Mouse (Mus musculus): ENCODE measurements around the gene Vps8. TPM values are rescaled to one million over a fixed set of nuclear protein-coding genes. Genes with fewer than 3 reads are reported as not detected.

Gene Vps8
- total and polyA plus RNA-seq, 3 experiments = 26.2 to 50.1 (median 30.3) TPM

GRCm38 (mm10) chr16:21519785-21520184 lies 96.9 kb downstream of the Vps8 start:
- Histone ChIP-seq H3K27me3 (ENCODE audit: insufficient read depth, low read length) (no peaks in the 10 kb centered on the region), H3K4me3 (ENCODE audit: low read depth, low read length) (no peak overlapping the region), H3K4me1 (ENCODE audit: insufficient read depth, low read depth, low read length) (no peaks in the 10 kb centered on the region), H3K9me3 (replicated peaks) (no peaks in the 10 kb centered on the region), H3K36me3 (replicated peaks) (peaks cover 33% of the 10 kb centered on the region)
- TF ChIP-seq GATA1 (IDR thresholded peaks at IDR 0.05; ENCODE audit: borderline replicate concordance, low read length) (no peak), GATA2 (IDR thresholded peaks at IDR 0.05; ENCODE audit: borderline replicate concordance, low read depth, low read length) (no peak), POLR2AphosphoS5 (IDR thresholded peaks at IDR 0.05; ENCODE audit: insufficient replicate concordance, low read depth, low read length) (no peak), TAL1 (conservative IDR thresholded peaks at IDR 0.05; ENCODE audit: low read depth, low read length) (no peak), CTCF (IDR thresholded peaks at IDR 0.05; ENCODE audit: low read depth, low read length) (no peak)
- no peak for DNase-seq (ENCODE audit: low spot score)
- ATAC-seq (ENCODE audit: extremely low read depth, insufficient number of reproducible peaks, low FRiP score, poor library complexity, severe bottlenecking) = no peak

- no peak for TF ChIP-seq GATA2 (IDR thresholded peaks at IDR 0.05; ENCODE audit: borderline replicate concordance, low read depth, low read length)
- TF ChIP-seq POLR2AphosphoS5 (IDR thresholded peaks at IDR 0.05; ENCODE audit: insufficient replicate concordance, low read depth, low read length) = no peak
- no peak for TF ChIP-seq TAL1 (conservative IDR thresholded peaks at IDR 0.05; ENCODE audit: low read depth, low read length)
- no peak for TF ChIP-seq GATA1 (IDR thresholded peaks at IDR 0.05; ENCODE audit: borderline replicate concordance, low read length)
- TF ChIP-seq CTCF (IDR thresholded peaks at IDR 0.05; ENCODE audit: low read depth, low read length) = no peak
- no peaks in the 10 kb centered on the region for H3K4me1 ChIP-seq (ENCODE audit: insufficient read depth, low read depth, low read length)
- H3K9me3 ChIP-seq (replicated peaks) = no peaks in the 10 kb centered on the region
- no peaks in the 10 kb centered on the region for H3K27me3 ChIP-seq (ENCODE audit: insufficient read depth, low read length)
- no peak for DNase-seq (ENCODE audit: low spot score)
- H3K4me3 ChIP-seq (ENCODE audit: low read depth, low read length) = no peak overlapping the region
- ATAC-seq (ENCODE audit: extremely low read depth, insufficient number of reproducible peaks, low FRiP score, poor library complexity, severe bottlenecking) = no peak
- H3K36me3 ChIP-seq (replicated peaks) = peaks cover 50% of the 10 kb centered on the region
These were observed 100.8 kb downstream of the Vps8 start for GRCm38 (mm10) chr16:21523738-21524137.

- Histone ChIP-seq H3K9me3 (replicated peaks) (no peaks in the 10 kb centered on the region), H3K27me3 (ENCODE audit: insufficient read depth, low read length) (no peaks in the 10 kb centered on the region), H3K4me1 (ENCODE audit: insufficient read depth, low read depth, low read length) (no peaks in the 10 kb centered on the region), H3K36me3 (replicated peaks) (peaks cover 60% of the 10 kb centered on the region), H3K4me3 (ENCODE audit: low read depth, low read length) (no peak overlapping the region)
- no peak for DNase-seq (ENCODE audit: low spot score)
- TF ChIP-seq TAL1 (conservative IDR thresholded peaks at IDR 0.05; ENCODE audit: low read depth, low read length) (no peak), GATA1 (IDR thresholded peaks at IDR 0.05; ENCODE audit: borderline replicate concordance, low read length) (no peak), POLR2AphosphoS5 (IDR thresholded peaks at IDR 0.05; ENCODE audit: insufficient replicate concordance, low read depth, low read length) (no peak), GATA2 (IDR thresholded peaks at IDR 0.05; ENCODE audit: borderline replicate concordance, low read depth, low read length) (no peak), CTCF (IDR thresholded peaks at IDR 0.05; ENCODE audit: low read depth, low read length) (no peak)
- ATAC-seq (ENCODE audit: extremely low read depth, insufficient number of reproducible peaks, low FRiP score, poor library complexity, severe bottlenecking) = no peak
These were observed 102.5 kb downstream of the Vps8 start for GRCm38 (mm10) chr16:21525376-21525775.

GRCm38 (mm10) chr16:21527271-21528007 lies 104.5 kb downstream of the Vps8 start:
- Histone ChIP-seq H3K4me3 (ENCODE audit: low read depth, low read length) (no peak overlapping the region), H3K27me3 (ENCODE audit: insufficient read depth, low read length) (no peaks in the 10 kb centered on the region), H3K36me3 (replicated peaks) (peaks cover 62% of the 10 kb centered on the region), H3K4me1 (ENCODE audit: insufficient read depth, low read depth, low read length) (0 out of 2 replicates have a peak, but pooled peaks cover under 1% of the 10 kb centered on the region), H3K9me3 (replicated peaks) (no peaks in the 10 kb centered on the region)
- ATAC-seq (ENCODE audit: extremely low read depth, insufficient number of reproducible peaks, low FRiP score, poor library complexity, severe bottlenecking) = no peak
- DNase-seq (ENCODE audit: low spot score) = no peak
- TF ChIP-seq TAL1 (conservative IDR thresholded peaks at IDR 0.05; ENCODE audit: low read depth, low read length) (no peak), POLR2AphosphoS5 (IDR thresholded peaks at IDR 0.05; ENCODE audit: insufficient replicate concordance, low read depth, low read length) (no peak), CTCF (IDR thresholded peaks at IDR 0.05; ENCODE audit: low read depth, low read length) (no peak), GATA2 (IDR thresholded peaks at IDR 0.05; ENCODE audit: borderline replicate concordance, low read depth, low read length) (no peak), GATA1 (IDR thresholded peaks at IDR 0.05; ENCODE audit: borderline replicate concordance, low read length) (no peak)

- Histone ChIP-seq H3K4me3 (ENCODE audit: low read depth, low read length) (no peak overlapping the region), H3K4me1 (ENCODE audit: insufficient read depth, low read depth, low read length) (peaks cover 10% of the 10 kb centered on the region; the same call in 1 of the 2 replicates), H3K36me3 (replicated peaks) (peaks cover 66% of the 10 kb centered on the region), H3K9me3 (replicated peaks) (no peaks in the 10 kb centered on the region), H3K27me3 (ENCODE audit: insufficient read depth, low read length) (no peaks in the 10 kb centered on the region)
- ATAC-seq (ENCODE audit: extremely low read depth, insufficient number of reproducible peaks, low FRiP score, poor library complexity, severe bottlenecking) = no peak
- DNase-seq (ENCODE audit: low spot score) = no peak
- TF ChIP-seq GATA1 (IDR thresholded peaks at IDR 0.05; ENCODE audit: borderline replicate concordance, low read length) (no peak), CTCF (IDR thresholded peaks at IDR 0.05; ENCODE audit: low read depth, low read length) (no peak), POLR2AphosphoS5 (IDR thresholded peaks at IDR 0.05; ENCODE audit: insufficient replicate concordance, low read depth, low read length) (no peak), GATA2 (IDR thresholded peaks at IDR 0.05; ENCODE audit: borderline replicate concordance, low read depth, low read length) (no peak), TAL1 (conservative IDR thresholded peaks at IDR 0.05; ENCODE audit: low read depth, low read length) (no peak)
These were observed 110.6 kb downstream of the Vps8 start for GRCm38 (mm10) chr16:21533503-21533902.

GRCm38 (mm10) chr16:21536240-21537005 lies 113.5 kb downstream of the Vps8 start:
- TF ChIP-seq GATA2 (IDR thresholded peaks at IDR 0.05; ENCODE audit: borderline replicate concordance, low read depth, low read length) (no peak), CTCF (IDR thresholded peaks at IDR 0.05; ENCODE audit: low read depth, low read length) (no peak), TAL1 (conservative IDR thresholded peaks at IDR 0.05; ENCODE audit: low read depth, low read length) (no peak), GATA1 (IDR thresholded peaks at IDR 0.05; ENCODE audit: borderline replicate concordance, low read length) (no peak), POLR2AphosphoS5 (IDR thresholded peaks at IDR 0.05; ENCODE audit: insufficient replicate concordance, low read depth, low read length) (no peak)
- DNase-seq (ENCODE audit: low spot score) (no peak), ATAC-seq (ENCODE audit: extremely low read depth, insufficient number of reproducible peaks, low FRiP score, poor library complexity, severe bottlenecking) (no peak)
- H3K4me1 ChIP-seq (ENCODE audit: insufficient read depth, low read depth, low read length) = peaks cover 10% of the 10 kb centered on the region; the same call in 1 of the 2 replicates
- H3K4me3 ChIP-seq (ENCODE audit: low read depth, low read length) = no peak overlapping the region
- H3K9me3 ChIP-seq (replicated peaks) = no peaks in the 10 kb centered on the region
- H3K36me3 ChIP-seq (replicated peaks) = peaks cover 62% of the 10 kb centered on the region
- H3K27me3 ChIP-seq (ENCODE audit: insufficient read depth, low read length) = no peaks in the 10 kb centered on the region
